Mouse (Mus musculus): Measurements from ENCODE around the gene Prr23a3. TPM values are rescaled to one million over a fixed set of nuclear protein-coding genes. Genes with fewer than 3 reads are reported as not detected.

The Prr23a3 gene
- polyA plus RNA-seq, 1 experiment from 2014 or later: not detected

GRCm38 (mm10) chr9:98901486-98901885, 36.9 kb downstream of the Prr23a3 start:
- Histone ChIP-seq H3K9ac (no peak overlapping the region), H3K36me3 (ENCODE audit: poor library complexity, severe bottlenecking) (no peaks in the 10 kb centered on the region), H3K4me2 (no peak overlapping the region), H3K9me3 (replicated peaks) (peaks cover 8% of the 10 kb centered on the region), H3K27ac (no peak overlapping the region), H3K27me3 (no peaks in the 10 kb centered on the region), H3K4me1 (no peaks in the 10 kb centered on the region), H3K4me3 (no peak overlapping the region)
- 85% methylated on average over 1 of the region's 1 CpGs for WGBS
- ATAC-seq: no peak

- Histone ChIP-seq H3K27me3 (no peaks in the 10 kb centered on the region), H3K36me3 (ENCODE audit: poor library complexity, severe bottlenecking) (no peaks in the 10 kb centered on the region), H3K4me2 (no peak within 1 kb of the TSS), H3K4me1 (no peaks in the 10 kb centered on the region), H3K27ac (no peak within 1 kb of the TSS), H3K9me3 (replicated peaks) (no peaks in the 10 kb centered on the region), H3K4me3 (no peak within 1 kb of the TSS), H3K9ac (no peak within 1 kb of the TSS)
- 85% methylated on average over 2 of the region's 2 CpGs for WGBS
- ATAC-seq: no peak
Measured at GRCm38 (mm10) chr9:98902819-98903218, 38.3 kb downstream of the Prr23a3 start, which contains the start of gene 7420426K07Rik. Gene 7420426K07Rik, plus strand, starts transcription at chr9:98903119.

Other genes starting within 250 kb of the Prr23a3 start
- gene Prr23a1, start 22.3 kb upstream of the Prr23a3 start, polyA plus RNA-seq (2015; fragmentation: Nextera tagmentation; extraction: Ambion mirVana): not detected in 2 replicates
- gene Prr23a2, start 8.3 kb upstream of the Prr23a3 start, polyA plus RNA-seq (2015; fragmentation: Nextera tagmentation; extraction: Ambion mirVana): not detected in 2 replicates
- not detected in 2 replicates for gene 7420426K07Rik, start 38.4 kb downstream of the Prr23a3 start, polyA plus RNA-seq (2015; fragmentation: Nextera tagmentation; extraction: Ambion mirVana)
- 0.34 TPM in 2 replicates for gene Foxl2, start 90.5 kb downstream of the Prr23a3 start, polyA plus RNA-seq (2015; fragmentation: Nextera tagmentation; extraction: Ambion mirVana)
- gene Faim, start 121.6 kb downstream of the Prr23a3 start, polyA plus RNA-seq (2015; fragmentation: Nextera tagmentation; extraction: Ambion mirVana): 84.6 and 97.0 TPM in 2 replicates
- 0.14 TPM in 1 of 2 replicates, not detected in the other for gene Gm1123, start 170.9 kb downstream of the Prr23a3 start, polyA plus RNA-seq (2015; fragmentation: Nextera tagmentation; extraction: Ambion mirVana)